26 mouse cellular contexts compared by ENCODE assay signal in the genomic region with DNA sequence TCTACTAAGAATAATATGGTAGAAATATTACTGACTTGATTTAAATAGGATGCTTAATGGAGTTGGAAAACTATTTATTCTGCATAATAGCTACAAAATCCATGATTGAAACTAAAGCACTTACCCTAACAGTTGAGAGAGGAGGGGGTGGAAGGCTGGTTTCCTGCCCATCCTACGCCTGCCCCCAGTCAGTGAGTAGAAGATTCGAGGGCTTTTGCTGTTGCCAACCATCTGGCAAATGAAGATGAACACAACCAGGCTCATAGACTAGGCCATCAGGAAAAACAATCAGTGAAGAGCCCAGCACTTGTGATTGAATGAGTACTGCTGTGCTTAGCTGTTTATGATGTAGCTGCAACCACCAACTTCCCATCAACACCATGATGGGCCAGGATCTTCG.
DNase-seq lines count a peak whose midpoint lies in the region; ATAC-seq and TF ChIP-seq lines count a peak whose summit lies in the region.
"Had no signal": no experiment of that assay in that cellular context is flagged by ENCODE, and none has a peak within 500 bp of the region (broad histone marks: within the 10 kb centered on the region; RNA-seq: fewer than 3 reads in every experiment).

No protein-coding gene starts in this region.

- WGBS in kidney, embryonic 15.5 days: 86% methylated on average over 3 of the region's 3 CpGs

- peak; percentile 23 for DNase-seq in layer of hippocampus, adult 11-12 months (ENCODE audit: low spot score)
- DNase-seq in layer of hippocampus, adult 9-10 months (ENCODE audit: low spot score): no peak
- DNase-seq in left cerebral cortex, adult 2 months (ENCODE audit: extremely low spot score in 1 of 2, low spot score in 2 of 2): no peak
- DNase-seq in left cerebral cortex, postnatal 36 days (ENCODE audit: low spot score in 2 of 2): no peak
- DNase-seq in brain, embryonic 14.5 days (ENCODE audit: low read depth): peak; percentile 32
- no peak for DNase-seq in kidney, adult 8-10 months
- DNase-seq: adrenal gland, adult 8-10 months; adrenal gland, postnatal 25 days; cerebellum, adult 11 months; cerebellum, adult 2 months; cerebellum, adult 9-11 months; cerebellum, postnatal 36 days; gastrocnemius, postnatal 25 days; heart, adult 18-20 months; heart, postnatal 10 days; heart, postnatal 36 days had no signal

- H3K4me3 ChIP-seq in left cerebral cortex, adult 2 months: no peak overlapping the region
- H3K4me3 ChIP-seq in kidney, embryonic 15.5 days (replicated peaks): no peak overlapping the region
- H3K4me3 ChIP-seq: forebrain, embryonic 10.5 days; forebrain, embryonic 13.5 days; heart, embryonic 12.5 days; heart, embryonic 15.5 days; hindbrain, embryonic 10.5 days; hindbrain, embryonic 13.5 days had no signal

- H3K4me1 ChIP-seq in kidney, embryonic 15.5 days: no peaks in the 10 kb centered on the region
- H3K4me1 ChIP-seq: forebrain, embryonic 10.5 days; forebrain, embryonic 13.5 days; hindbrain, embryonic 10.5 days; hindbrain, embryonic 13.5 days had no signal

- H3K27me3 ChIP-seq in kidney, embryonic 15.5 days: no peaks in the 10 kb centered on the region
- H3K27me3 ChIP-seq: forebrain, embryonic 13.5 days; heart, embryonic 12.5 days; heart, embryonic 15.5 days; hindbrain, embryonic 13.5 days had no signal

- TF ChIP-seq POLR2A in brain, embryonic 14.5 days (IDR thresholded peaks at IDR 0.05; ENCODE audit: borderline replicate concordance, extremely low read depth, insufficient read depth, insufficient read length, poor library complexity, severe bottlenecking): no peak

- peak overlapping the region; percentile 9; the same call in 1 of the 2 replicates for H3K27ac ChIP-seq in left cerebral cortex, adult 2 months
- H3K27ac ChIP-seq in kidney, embryonic 15.5 days: no peak overlapping the region
- H3K27ac ChIP-seq: forebrain, embryonic 10.5 days; forebrain, embryonic 13.5 days; heart, embryonic 15.5 days; hindbrain, embryonic 10.5 days; hindbrain, embryonic 13.5 days had no signal

- H3K9me3 ChIP-seq in kidney, embryonic 15.5 days (replicated peaks): no peaks in the 10 kb centered on the region
- H3K9me3 ChIP-seq: forebrain, embryonic 10.5 days; forebrain, embryonic 13.5 days; heart, embryonic 12.5 days; heart, embryonic 15.5 days; hindbrain, embryonic 10.5 days; hindbrain, embryonic 13.5 days had no signal

- TF ChIP-seq CTCF in left cerebral cortex, adult 2 months (IDR thresholded peaks at IDR 0.05): no peak
- no peak for TF ChIP-seq CTCF in brain, embryonic 14.5 days (IDR thresholded peaks at IDR 0.05; ENCODE audit: borderline replicate concordance, extremely low read depth, insufficient read depth, insufficient read length)

- H3K4me2 ChIP-seq in kidney, embryonic 15.5 days: no peak overlapping the region
- H3K4me2 ChIP-seq: forebrain, embryonic 13.5 days; heart, embryonic 15.5 days; hindbrain, embryonic 13.5 days had no signal

- no peaks in the 10 kb centered on the region for H3K36me3 ChIP-seq in kidney, embryonic 15.5 days
- H3K36me3 ChIP-seq: forebrain, embryonic 10.5 days; heart, embryonic 12.5 days; heart, embryonic 15.5 days; hindbrain, embryonic 10.5 days; hindbrain, embryonic 13.5 days had no signal

- intact Hi-C loops in left cerebral cortex, adult 2 months (cut with DNase I): loop anchor here (2.0 kb wide), 1 partner anchor 53 kb away; no protein-coding TSS in a partner anchor
- intact Hi-C loops in left cerebral cortex, postnatal 36 days (cut with DNase I): no loop called here

- ATAC-seq in kidney, embryonic 15.5 days (replicated peaks; ENCODE audit: low FRiP score): no peak
- ATAC-seq: activated CD4-positive, CD25-positive, alpha-beta regulatory T cell, adult 4 months; CD4-positive, CD25-positive, alpha-beta regulatory T cell, adult 4 months; forebrain, embryonic 13.5 days; hindbrain, embryonic 16.5 days had no signal

- no peak overlapping the region for H3K9ac ChIP-seq in kidney, embryonic 15.5 days
- H3K9ac ChIP-seq: forebrain, embryonic 13.5 days; heart, embryonic 12.5 days; heart, embryonic 15.5 days; hindbrain, embryonic 13.5 days had no signal

Comparison
In these comparisons a context has a peak if more than half of its experiments do, and no peak if none do; other contexts are left out.
1. DNase-seq: peak in layer of hippocampus, adult 11-12 months (single experiment) and brain, embryonic 14.5 days (single experiment); none in layer of hippocampus, adult 9-10 months (single experiment), left cerebral cortex, adult 2 months (0 of 2), left cerebral cortex, postnatal 36 days (0 of 2) and kidney, adult 8-10 months (0 of 2).